Mouse (Mus musculus) small intestine, adult 2 months (tissue): Measurements from ENCODE around the gene Lrr1. TPM values are rescaled to one million over a fixed set of nuclear protein-coding genes. Genes with fewer than 3 reads are reported as not detected.
"Not testable (repeated sequence)": the region's sequence is repeated elsewhere in the genome, so short reads cannot be mapped to it uniquely, and the experiment has no call there.

Experiments
- H3K27ac ChIP-seq: fragments of 200-500 bp; 2 replicates; pipeline ENCODE4 v1.5.1; 2012; ENCODE audit warnings: low read depth, low read length, control low read depth, inconsistent platforms; ENCODE audit not compliant: insufficient read depth
- H3K27me3 ChIP-seq: fragments of 200-500 bp; 2 replicates; pipeline ENCODE4 v1.6.1; 2012; ENCODE audit warnings: mild to moderate bottlenecking, moderate library complexity, low read length, inconsistent platforms; ENCODE audit not compliant: control insufficient read depth, insufficient read depth
- H3K36me3 ChIP-seq: fragments of 200-500 bp; 2 replicates; pipeline ENCODE4 v1.6.1; 2012; ENCODE audit warnings: mild to moderate bottlenecking, low read length, control low read depth, inconsistent platforms; ENCODE audit not compliant: control insufficient read depth, insufficient read depth
- H3K4me1 ChIP-seq: fragments of 200-500 bp; 2 replicates; pipeline ENCODE4 v1.6.1; 2012; ENCODE audit warnings: low read length, inconsistent platforms, mixed read lengths; ENCODE audit not compliant: control insufficient read depth, insufficient read depth, insufficient read length
- H3K4me3 ChIP-seq: fragments of 200-500 bp; 2 replicates; pipeline ENCODE4 v1.5.1; 2012; ENCODE audit warnings: low read depth, mild to moderate bottlenecking, control low read depth, inconsistent platforms, low read length, moderate library complexity
- CTCF ChIP-seq: fragments of 200-500 bp; IDR thresholded peaks from 2 replicates; pipeline ENCODE4 v1.5.1; 2012; ENCODE audit warnings: low read depth, mild to moderate bottlenecking, control low read depth, inconsistent platforms, low read length, moderate library complexity, mixed read lengths; ENCODE audit not compliant: insufficient replicate concordance, insufficient read length; ENCODE audit errors: extremely low read depth
- POLR2A ChIP-seq: fragments of 200-500 bp; IDR thresholded peaks from 2 replicates; pipeline ENCODE4 v1.6.1; 2012; ENCODE audit warnings: low read depth, mild to moderate bottlenecking, control low read depth, inconsistent platforms, low read length, moderate library complexity
- WGBS: fragments of 180-500 bp; shearing (Covaris S2); methylation state at CpG from one replicate; pipeline ENCODE4 v1.1.7; 2018; 5-methylcytosine and 5-hydroxymethylcytosine counted together
- polyA plus RNA-seq: library from polyadenylated mRNA; depleted of rRNA; stranded (reverse); fragments of >200 nt; gene quantifications from 2 replicates; pipeline ENCODE4 v1.2.3, GENCODE M21; 2012

Gene Lrr1
- polyA plus RNA-seq, 1 experiment, result 0.90 TPM

DNA sequence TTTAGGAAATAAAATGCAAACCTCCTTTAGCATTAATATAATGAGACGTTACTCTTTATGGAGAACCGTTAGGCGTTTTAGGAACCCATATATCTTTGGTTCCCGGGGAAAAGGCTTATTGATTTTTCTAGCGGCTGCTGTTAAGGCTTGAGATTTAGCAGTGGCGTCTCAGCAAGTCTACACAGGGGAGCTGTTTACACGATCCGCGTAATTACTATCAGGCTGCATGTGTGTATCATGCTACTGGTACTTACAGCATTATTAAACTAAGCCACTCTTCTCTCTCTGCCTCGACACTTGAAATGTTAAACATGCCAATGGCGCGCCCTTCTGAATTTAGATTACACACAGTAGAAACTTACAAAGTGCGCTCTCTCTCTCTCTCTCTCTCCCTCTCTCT, 18.6 kb upstream of the Lrr1 start:
- no peak overlapping the region for H3K4me3 ChIP-seq
- 38% methylated on average over 13 of the region's 13 CpGs for WGBS
- H3K36me3 ChIP-seq, result no peaks in the 10 kb centered on the region
- no peaks in the 10 kb centered on the region; the same call in 1 of the 2 replicates for H3K27me3 ChIP-seq
- H3K27ac ChIP-seq, result no peak overlapping the region
- TF ChIP-seq POLR2A, result no peak
- TF ChIP-seq CTCF, result no peak
- H3K4me1 ChIP-seq, result no peaks in the 10 kb centered on the region

DNA sequence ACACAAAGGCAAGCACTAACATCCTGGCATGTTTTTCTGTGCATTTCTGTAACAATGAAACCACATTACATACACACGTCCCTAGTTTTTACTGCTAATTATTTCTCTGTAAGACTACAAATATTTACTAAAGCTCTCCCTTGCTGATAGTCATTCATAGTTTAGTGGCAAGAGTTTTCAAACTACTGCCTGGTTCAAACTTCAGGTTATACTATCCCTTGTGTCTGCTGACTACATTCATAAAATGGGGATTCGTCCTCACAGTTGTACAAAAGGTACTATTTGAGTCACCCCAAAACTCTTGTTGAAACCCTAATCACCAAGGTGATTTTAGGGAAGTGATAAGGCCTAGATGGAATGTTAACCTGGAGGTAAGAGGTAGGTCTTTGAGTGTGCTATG, 12.7 kb upstream of the Lrr1 start:
- H3K36me3 ChIP-seq, result peaks cover 12% of the 10 kb centered on the region
- TF ChIP-seq POLR2A (no peak), CTCF (no peak)
- 69% methylated on average over 2 of the region's 2 CpGs for WGBS

DNA sequence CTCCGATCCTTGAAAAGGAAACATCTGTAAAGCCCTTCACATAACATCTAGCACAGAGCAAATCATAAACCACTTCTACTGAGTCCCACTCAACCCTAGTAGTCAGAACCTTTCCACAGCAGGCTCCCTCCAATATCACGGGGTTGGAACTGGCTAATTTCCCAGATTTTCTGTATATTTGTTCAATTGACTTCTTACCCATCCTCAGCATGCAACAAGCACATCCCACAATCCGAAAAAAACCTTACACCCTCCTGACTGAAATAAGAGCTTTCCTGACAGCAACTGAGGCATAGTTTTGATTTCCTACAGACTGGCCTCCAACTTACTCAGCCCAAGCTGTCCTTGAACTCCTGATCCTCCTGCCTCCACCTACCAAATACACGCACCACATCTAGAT, 12.2 kb upstream of the Lrr1 start:
- H3K27me3 ChIP-seq, result no peaks in the 10 kb centered on the region
- 70% methylated on average over 4 of the region's 4 CpGs for WGBS
- no peak overlapping the region for H3K4me3 ChIP-seq
- peaks cover 12% of the 10 kb centered on the region for H3K36me3 ChIP-seq
- TF ChIP-seq POLR2A (no peak), CTCF (no peak)
- no peak overlapping the region for H3K27ac ChIP-seq
- no peaks in the 10 kb centered on the region; the same call in 1 of the 2 replicates for H3K4me1 ChIP-seq

More for the DNA sequence above, 12.7 kb upstream of the Lrr1 start:
- no peaks in the 10 kb centered on the region for H3K27me3 ChIP-seq
- H3K4me3 ChIP-seq, result no peak overlapping the region
- no peak overlapping the region for H3K27ac ChIP-seq
- H3K4me1 ChIP-seq, result no peaks in the 10 kb centered on the region; the same call in 1 of the 2 replicates

DNA sequence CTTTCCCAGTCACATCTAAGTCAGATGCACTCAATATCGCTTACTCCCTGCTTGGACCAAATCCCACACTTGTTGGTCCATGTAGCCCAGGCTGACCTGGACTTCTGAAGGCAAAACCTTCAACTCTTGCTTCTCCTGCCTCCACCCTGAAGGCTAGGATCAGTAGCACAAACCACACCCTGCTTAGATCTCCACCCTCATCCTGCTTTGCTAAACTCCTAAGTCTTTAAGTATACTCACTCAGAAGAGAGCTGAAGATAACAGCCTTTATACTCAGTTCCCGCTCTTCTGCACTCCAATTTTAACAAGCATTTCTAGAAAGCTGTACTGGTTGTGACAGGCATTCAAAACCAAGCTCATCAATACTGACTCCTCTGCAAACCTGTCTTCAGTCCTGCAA, 11.5 kb upstream of the Lrr1 start:
- Histone ChIP-seq H3K4me1 (no peaks in the 10 kb centered on the region; the same call in 1 of the 2 replicates), H3K27me3 (no peaks in the 10 kb centered on the region), H3K36me3 (peaks cover 12% of the 10 kb centered on the region), H3K27ac (no peak overlapping the region), H3K4me3 (no peak overlapping the region)
- TF ChIP-seq CTCF, result no peak
- TF ChIP-seq POLR2A, result no peak
- 95% methylated on average over 2 of the region's 2 CpGs for WGBS

DNA sequence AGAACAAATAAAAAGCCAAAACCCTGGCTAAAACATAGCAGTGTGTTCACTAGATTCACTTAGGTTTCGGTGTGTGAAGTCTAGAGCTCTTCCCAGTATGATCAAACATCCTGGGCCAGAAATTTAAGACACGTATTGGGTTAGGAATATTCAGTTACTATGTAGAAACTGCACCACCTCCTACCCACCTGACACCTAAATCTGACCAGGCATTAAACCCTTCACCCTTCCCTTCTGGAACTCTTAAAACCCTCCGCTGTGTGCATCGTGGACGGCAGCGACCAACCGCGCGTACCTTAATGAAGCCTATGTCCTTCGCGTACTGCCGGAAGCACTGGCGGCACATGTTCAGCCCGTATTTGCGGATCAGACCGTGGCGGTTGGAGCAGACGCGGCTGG, 10.2 kb upstream of the Lrr1 start:
- peaks cover 12% of the 10 kb centered on the region for H3K36me3 ChIP-seq
- TF ChIP-seq POLR2A (no peak), CTCF (no peak)
- no peaks in the 10 kb centered on the region for H3K27me3 ChIP-seq
- H3K27ac ChIP-seq, result peak overlapping the region; percentile 83
- no peaks in the 10 kb centered on the region; the same call in 1 of the 2 replicates for H3K4me1 ChIP-seq
- H3K4me3 ChIP-seq, result peak overlapping the region; percentile 86
- WGBS, result under 1% methylated on average over 19 of the region's 19 CpGs

DNA sequence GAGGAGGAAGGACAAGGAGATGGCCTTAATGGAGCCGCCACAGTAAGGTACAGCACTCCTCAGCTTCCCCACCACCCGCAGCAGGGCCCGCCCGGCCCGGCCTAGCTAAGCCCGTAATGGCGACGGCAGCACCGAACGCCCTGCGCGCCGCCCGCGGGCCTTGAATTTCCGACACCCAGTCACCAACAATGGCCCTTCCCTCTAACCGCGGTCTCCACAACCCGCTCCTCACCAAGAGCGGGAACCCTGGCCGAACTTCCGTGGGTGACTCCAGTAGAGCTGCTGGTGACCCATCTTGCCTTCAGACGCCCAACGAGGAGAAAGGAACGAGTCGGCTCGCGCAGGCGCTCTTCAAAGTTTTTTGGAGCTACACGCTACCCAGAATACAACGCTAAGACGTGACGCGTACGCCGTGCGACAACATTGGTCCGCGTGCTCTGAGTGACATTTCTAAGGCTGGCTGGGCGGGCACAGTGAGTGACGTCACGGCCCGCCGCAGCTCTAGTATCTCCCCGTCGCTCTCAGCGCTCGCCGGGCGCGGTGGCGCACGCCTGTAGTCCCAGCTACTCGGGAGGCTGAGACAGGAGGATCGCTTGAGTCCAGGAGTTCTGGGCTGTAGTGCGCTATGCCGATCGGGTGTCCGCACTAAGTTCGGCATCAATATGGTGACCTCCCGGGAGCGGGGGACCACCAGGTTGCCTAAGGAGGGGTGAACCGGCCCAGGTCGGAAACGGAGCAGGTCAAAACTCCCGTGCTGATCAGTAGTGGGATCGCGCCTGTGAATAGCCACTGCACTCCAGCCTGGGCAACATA, 9.6 kb upstream of the Lrr1 start, which contains the start of gene Rps29:
Gene Rps29 (minus strand): TSS at position 422 of the 813 bp plus-strand sequence.
- not testable (repeated sequence) for H3K27me3 ChIP-seq, H3K4me1 ChIP-seq
- Histone ChIP-seq H3K4me3 (peak within 1 kb of the TSS; percentile 86), H3K36me3 (peaks cover 12% of the 10 kb centered on the region), H3K27ac (peak within 1 kb of the TSS; percentile 83)
- TF ChIP-seq POLR2A (peak; percentile 87), CTCF (peak; percentile 20; the same call in 1 of the 2 replicates)
- under 1% methylated on average over 60 of the region's 68 CpGs for whole genome bisulfite sequencing

DNA sequence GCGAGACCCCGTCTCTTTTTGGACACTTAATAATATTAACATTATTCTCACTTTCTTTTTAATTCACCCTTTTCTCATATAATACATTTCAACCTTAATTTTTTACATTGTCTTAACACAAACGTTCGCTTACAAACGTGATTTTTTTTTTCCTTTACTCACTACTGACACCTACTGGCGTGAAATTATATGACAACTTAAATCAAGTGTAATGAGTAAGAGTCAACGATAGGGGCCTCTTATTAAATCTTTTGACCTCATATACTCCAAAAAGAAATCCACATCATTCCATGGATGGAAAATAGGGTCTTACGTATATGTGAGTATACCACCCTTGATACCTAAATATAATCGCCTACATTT, 9.1 kb upstream of the Lrr1 start:
- Histone ChIP-seq H3K4me1 (no peaks in the 10 kb centered on the region; the same call in 1 of the 2 replicates), H3K36me3 (peaks cover 12% of the 10 kb centered on the region), H3K27me3 (no peaks in the 10 kb centered on the region), H3K4me3 (peak overlapping the region; percentile 30), H3K27ac (no peak overlapping the region)
- TF ChIP-seq CTCF (no peak), POLR2A (no peak)
- WGBS, result 1% methylated on average over 9 of the region's 9 CpGs

DNA sequence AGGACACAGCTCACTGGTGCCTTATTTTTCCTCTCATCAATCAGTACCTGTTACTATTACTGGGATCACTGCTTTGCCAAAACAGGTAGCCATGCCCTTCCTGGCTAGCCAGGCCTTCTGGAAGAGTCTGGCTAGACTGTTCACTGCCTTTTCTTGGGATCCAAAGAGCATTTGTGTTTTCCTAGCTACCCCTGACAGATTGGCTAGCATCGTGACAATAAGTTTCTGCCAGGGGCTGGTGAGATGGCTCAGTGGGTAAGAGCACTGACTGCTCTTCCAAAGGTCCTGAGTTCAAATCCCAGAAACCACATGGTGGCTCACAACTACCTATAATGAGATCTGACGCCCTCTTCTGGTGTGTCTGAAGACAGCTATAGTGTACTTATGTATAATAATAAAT, 7.9 kb upstream of the Lrr1 start:
- H3K27ac ChIP-seq, H3K4me3 ChIP-seq, H3K27me3 ChIP-seq, H3K4me1 ChIP-seq: not testable (repeated sequence)
- H3K36me3 ChIP-seq, result peaks cover 12% of the 10 kb centered on the region
- 77% methylated on average over 2 of the region's 2 CpGs for WGBS

DNA sequence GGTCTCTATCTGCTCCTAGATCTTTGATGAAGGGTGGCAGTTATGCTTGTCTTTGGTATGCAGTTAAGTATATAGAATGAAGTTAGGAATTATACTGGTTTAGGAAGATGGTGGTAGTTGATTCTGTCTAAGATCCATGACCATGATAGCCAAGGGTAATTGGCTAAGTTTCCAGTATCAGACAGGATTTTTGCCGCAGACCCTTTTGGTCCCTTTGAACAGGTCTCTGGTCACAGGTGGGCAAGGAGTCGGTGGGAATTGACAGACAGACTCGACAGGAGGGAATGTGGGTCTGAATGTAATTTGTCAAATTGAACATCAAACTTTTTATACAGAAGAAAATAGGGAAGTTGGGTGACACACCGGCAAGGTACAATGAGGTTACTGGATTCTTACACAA, 5.0 kb upstream of the Lrr1 start:
- not testable (repeated sequence) for H3K4me3 ChIP-seq, H3K36me3 ChIP-seq, H3K27ac ChIP-seq, H3K4me1 ChIP-seq, H3K27me3 ChIP-seq
- 87% methylated on average over 4 of the region's 4 CpGs for WGBS
